Mouse (Mus musculus): ENCODE results near the gene Ggt5. TPM values are rescaled to one million over a fixed set of nuclear protein-coding genes. Genes with fewer than 3 reads are reported as not detected.

The Ggt5 gene
- polyA plus RNA-seq, 1 experiment from 2014 or later = 9.7 TPM

DNA sequence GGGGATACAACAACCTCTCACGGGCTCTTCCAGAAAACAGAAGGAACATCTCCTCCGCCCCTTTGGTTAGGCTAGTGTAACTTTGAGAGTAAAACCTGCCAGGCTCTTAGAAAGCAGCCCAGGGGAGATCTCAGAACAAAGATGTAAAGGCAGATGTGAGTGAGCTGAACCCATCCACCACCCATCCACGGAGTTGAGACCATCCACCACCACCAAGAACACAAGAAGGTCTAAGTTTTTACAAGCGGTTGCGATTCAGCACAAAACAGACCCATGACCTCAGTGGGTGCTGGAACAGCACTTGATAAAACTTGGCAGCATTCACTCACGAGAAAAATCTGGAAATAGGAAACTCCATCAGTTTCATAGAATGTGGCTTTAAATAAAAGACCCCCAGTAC, 36.8 kb downstream of the Ggt5 start:
- Histone ChIP-seq H3K4me3 (ENCODE audit: low read length) (no peak overlapping the region), H3K4me1 (ENCODE audit: control insufficient read depth, insufficient read depth, low read length) (no peaks in the 10 kb centered on the region; the same call in 1 of the 2 replicates), H3K9me3 (replicated peaks; ENCODE audit: control insufficient read depth, low read length) (peaks cover 2% of the 10 kb centered on the region; the same call in 1 of the 2 replicates), H3K36me3 (ENCODE audit: control insufficient read depth, insufficient read depth) (no peaks in the 10 kb centered on the region), H3K27ac (ENCODE audit: low read length) (no peak overlapping the region), H3K9ac (ENCODE audit: low read length) (no peak overlapping the region), H3K4me2 (ENCODE audit: low read depth, low read length) (no peak overlapping the region), H3K27me3 (ENCODE audit: control insufficient read depth, insufficient read depth, low read length) (no peaks in the 10 kb centered on the region)
- no peak for ATAC-seq (replicated peaks; ENCODE audit: extremely low read depth, insufficient read depth, low FRiP score)
- 37% methylated on average over 6 of the region's 6 CpGs for WGBS

DNA sequence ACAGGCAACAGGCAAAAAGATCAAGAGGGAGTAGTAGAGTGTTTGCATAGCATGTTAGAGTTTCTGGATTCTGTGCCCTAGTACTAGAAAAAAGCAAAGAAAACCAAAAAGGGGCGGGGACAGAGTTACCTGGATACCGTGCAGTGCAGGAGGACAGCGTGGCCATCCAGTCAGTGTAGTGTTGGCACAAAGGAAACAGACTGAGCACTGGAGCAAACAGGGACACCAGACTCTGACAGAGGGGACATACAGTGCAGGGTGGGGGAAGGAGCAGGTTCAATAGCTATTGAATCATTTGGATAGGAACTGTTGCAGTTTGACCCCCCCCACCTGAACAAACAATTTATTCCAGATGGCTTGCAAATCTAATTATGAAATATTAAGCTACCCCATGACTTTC, 37.9 kb downstream of the Ggt5 start:
- Histone ChIP-seq H3K4me2 (ENCODE audit: low read depth, low read length) (no peak overlapping the region), H3K27me3 (ENCODE audit: control insufficient read depth, insufficient read depth, low read length) (no peaks in the 10 kb centered on the region), H3K4me3 (ENCODE audit: low read length) (no peak overlapping the region), H3K36me3 (ENCODE audit: control insufficient read depth, insufficient read depth) (no peaks in the 10 kb centered on the region), H3K27ac (ENCODE audit: low read length) (no peak overlapping the region), H3K9me3 (replicated peaks; ENCODE audit: control insufficient read depth, low read length) (peaks cover 2% of the 10 kb centered on the region; the same call in 1 of the 2 replicates), H3K4me1 (ENCODE audit: control insufficient read depth, insufficient read depth, low read length) (no peaks in the 10 kb centered on the region; the same call in 1 of the 2 replicates), H3K9ac (ENCODE audit: low read length) (no peak overlapping the region)
- no peak for ATAC-seq (replicated peaks; ENCODE audit: extremely low read depth, insufficient read depth, low FRiP score)
- WGBS = 60% methylated on average over 3 of the region's 3 CpGs

- Histone ChIP-seq H3K4me2 (ENCODE audit: low read depth, low read length) (no peak overlapping the region), H3K27me3 (ENCODE audit: control insufficient read depth, insufficient read depth, low read length) (no peaks in the 10 kb centered on the region), H3K36me3 (ENCODE audit: control insufficient read depth, insufficient read depth) (no peaks in the 10 kb centered on the region), H3K4me1 (ENCODE audit: control insufficient read depth, insufficient read depth, low read length) (peaks cover 2% of the 10 kb centered on the region; the same call in 1 of the 2 replicates), H3K27ac (ENCODE audit: low read length) (no peak overlapping the region), H3K9ac (ENCODE audit: low read length) (no peak overlapping the region), H3K9me3 (replicated peaks; ENCODE audit: control insufficient read depth, low read length) (no peaks in the 10 kb centered on the region; the same call in 1 of the 2 replicates), H3K4me3 (ENCODE audit: low read length) (no peak overlapping the region)
- no peak for ATAC-seq (replicated peaks; ENCODE audit: extremely low read depth, insufficient read depth, low FRiP score)
- WGBS = 71% methylated on average over 3 of the region's 3 CpGs
Measured at GRCm38 (mm10) chr10:75627490-75627889, 38.4 kb downstream of the Ggt5 start.

GRCm38 (mm10) chr10:75632633-75633032, 43.5 kb downstream of the Ggt5 start:
- no peaks in the 10 kb centered on the region for H3K36me3 ChIP-seq (ENCODE audit: control insufficient read depth, insufficient read depth)
- no peak overlapping the region for H3K4me2 ChIP-seq (ENCODE audit: low read depth, low read length)
- H3K27me3 ChIP-seq (ENCODE audit: control insufficient read depth, insufficient read depth, low read length) = no peaks in the 10 kb centered on the region
- H3K4me1 ChIP-seq (ENCODE audit: control insufficient read depth, insufficient read depth, low read length) = 0 out of 2 replicates have a peak, but pooled peaks cover 4% of the 10 kb centered on the region
- H3K4me3 ChIP-seq (ENCODE audit: low read length) = no peak overlapping the region
- 39% methylated on average over 5 of the region's 5 CpGs for WGBS
- 0 out of 2 replicates have a peak overlapping the region, but pooled peaks have one; percentile 24 for H3K27ac ChIP-seq (ENCODE audit: low read length)
- no peak overlapping the region for H3K9ac ChIP-seq (ENCODE audit: low read length)
- ATAC-seq (replicated peaks; ENCODE audit: extremely low read depth, insufficient read depth, low FRiP score) = peak; percentile 54
- H3K9me3 ChIP-seq (replicated peaks; ENCODE audit: control insufficient read depth, low read length) = no peaks in the 10 kb centered on the region; the same call in 1 of the 2 replicates

DNA sequence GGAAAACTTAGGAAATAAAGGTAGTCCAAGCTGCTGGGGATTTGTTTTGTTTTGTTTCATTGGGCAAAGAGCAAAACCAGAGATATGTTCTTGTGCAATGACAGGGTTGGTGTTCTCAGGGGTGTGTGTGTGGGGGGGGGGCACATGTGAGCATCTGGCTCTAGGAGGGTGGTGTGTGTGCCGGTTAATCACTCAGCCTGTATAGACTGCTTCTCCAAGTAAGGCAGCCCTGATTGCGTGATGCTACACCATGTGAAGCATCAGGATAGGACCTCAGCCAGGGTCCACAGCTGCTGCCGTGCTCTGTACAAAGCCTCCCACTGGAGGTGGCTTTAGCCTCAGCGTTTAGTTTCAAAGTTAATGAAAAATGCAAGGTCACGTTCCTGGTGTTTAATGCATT, 43.9 kb downstream of the Ggt5 start:
- 0 out of 2 replicates have a peak overlapping the region, but pooled peaks have one; percentile 24 for H3K27ac ChIP-seq (ENCODE audit: low read length)
- H3K27me3 ChIP-seq (ENCODE audit: control insufficient read depth, insufficient read depth, low read length) = no peaks in the 10 kb centered on the region
- H3K4me3 ChIP-seq (ENCODE audit: low read length) = no peak overlapping the region
- H3K9ac ChIP-seq (ENCODE audit: low read length) = no peak overlapping the region
- H3K4me1 ChIP-seq (ENCODE audit: control insufficient read depth, insufficient read depth, low read length) = 0 out of 2 replicates have a peak, but pooled peaks cover 4% of the 10 kb centered on the region
- WGBS = 68% methylated on average over 5 of the region's 5 CpGs
- no peaks in the 10 kb centered on the region for H3K36me3 ChIP-seq (ENCODE audit: control insufficient read depth, insufficient read depth)
- no peaks in the 10 kb centered on the region; the same call in 1 of the 2 replicates for H3K9me3 ChIP-seq (replicated peaks; ENCODE audit: control insufficient read depth, low read length)
- ATAC-seq (replicated peaks; ENCODE audit: extremely low read depth, insufficient read depth, low FRiP score) = no peak
- H3K4me2 ChIP-seq (ENCODE audit: low read depth, low read length) = no peak overlapping the region

DNA sequence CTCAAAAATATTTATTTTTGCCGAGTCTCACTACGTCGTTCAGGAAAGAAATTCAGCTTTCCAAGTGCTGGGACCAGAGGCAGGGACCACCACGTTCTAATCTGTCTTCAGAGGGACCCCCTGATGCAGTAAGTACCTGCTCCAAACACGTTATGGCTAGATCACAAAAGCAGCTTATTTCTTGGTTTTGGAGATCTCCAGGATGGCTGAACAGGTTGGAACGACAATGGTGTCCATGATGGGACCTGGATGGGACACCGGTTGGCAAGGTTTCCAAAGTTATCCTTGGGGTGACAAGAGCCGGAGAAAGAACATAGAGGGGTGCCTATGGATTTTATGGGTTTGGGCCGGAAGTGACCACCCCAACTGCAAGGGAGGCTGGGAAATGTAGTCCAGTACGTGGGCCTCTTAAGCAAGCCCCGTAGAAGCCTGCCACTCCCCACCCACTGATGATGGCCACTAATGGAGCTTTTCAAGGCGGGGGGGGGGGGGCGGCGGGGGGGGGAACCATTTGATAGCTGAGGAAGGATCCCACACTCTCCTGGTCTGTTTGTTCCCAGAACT, 44.5 kb downstream of the Ggt5 start:
- no peak overlapping the region for H3K4me2 ChIP-seq (ENCODE audit: low read depth, low read length)
- 68% methylated on average over 14 of the region's 14 CpGs for WGBS
- no peak for ATAC-seq (replicated peaks; ENCODE audit: extremely low read depth, insufficient read depth, low FRiP score)

GRCm38 (mm10) chr10:75634610-75635009, 45.5 kb downstream of the Ggt5 start:
- H3K36me3 ChIP-seq (ENCODE audit: control insufficient read depth, insufficient read depth) = no peaks in the 10 kb centered on the region
- H3K4me3 ChIP-seq (ENCODE audit: low read length) = no peak overlapping the region
- ATAC-seq (replicated peaks; ENCODE audit: extremely low read depth, insufficient read depth, low FRiP score) = no peak
- no peaks in the 10 kb centered on the region; the same call in 1 of the 2 replicates for H3K9me3 ChIP-seq (replicated peaks; ENCODE audit: control insufficient read depth, low read length)
- 0 out of 2 replicates have a peak, but pooled peaks cover 4% of the 10 kb centered on the region for H3K4me1 ChIP-seq (ENCODE audit: control insufficient read depth, insufficient read depth, low read length)
- no peak overlapping the region for H3K9ac ChIP-seq (ENCODE audit: low read length)
- H3K27ac ChIP-seq (ENCODE audit: low read length) = no peak overlapping the region
- no peak overlapping the region for H3K4me2 ChIP-seq (ENCODE audit: low read depth, low read length)
- no peaks in the 10 kb centered on the region for H3K27me3 ChIP-seq (ENCODE audit: control insufficient read depth, insufficient read depth, low read length)
- 93% methylated on average over 8 of the region's 8 CpGs for WGBS

More for the DNA sequence above, 44.5 kb downstream of the Ggt5 start:
- H3K4me1 ChIP-seq (ENCODE audit: control insufficient read depth, insufficient read depth, low read length) = 0 out of 2 replicates have a peak, but pooled peaks cover 4% of the 10 kb centered on the region
- H3K36me3 ChIP-seq (ENCODE audit: control insufficient read depth, insufficient read depth) = no peaks in the 10 kb centered on the region
- H3K27ac ChIP-seq (ENCODE audit: low read length) = no peak overlapping the region
- no peak overlapping the region for H3K4me3 ChIP-seq (ENCODE audit: low read length)
- H3K9ac ChIP-seq (ENCODE audit: low read length) = no peak overlapping the region
- H3K9me3 ChIP-seq (replicated peaks; ENCODE audit: control insufficient read depth, low read length) = no peaks in the 10 kb centered on the region; the same call in 1 of the 2 replicates
- no peaks in the 10 kb centered on the region for H3K27me3 ChIP-seq (ENCODE audit: control insufficient read depth, insufficient read depth, low read length)

GRCm38 (mm10) chr10:75635019-75635692, 46.0 kb downstream of the Ggt5 start:
- no peaks in the 10 kb centered on the region for H3K27me3 ChIP-seq (ENCODE audit: control insufficient read depth, insufficient read depth, low read length)
- H3K4me3 ChIP-seq (ENCODE audit: low read length) = no peak overlapping the region
- H3K4me2 ChIP-seq (ENCODE audit: low read depth, low read length) = no peak overlapping the region
- H3K9ac ChIP-seq (ENCODE audit: low read length) = no peak overlapping the region
- no peaks in the 10 kb centered on the region for H3K9me3 ChIP-seq (replicated peaks; ENCODE audit: control insufficient read depth, low read length)
- H3K4me1 ChIP-seq (ENCODE audit: control insufficient read depth, insufficient read depth, low read length) = 0 out of 2 replicates have a peak, but pooled peaks cover 4% of the 10 kb centered on the region
- H3K27ac ChIP-seq (ENCODE audit: low read length) = no peak overlapping the region
- no peaks in the 10 kb centered on the region for H3K36me3 ChIP-seq (ENCODE audit: control insufficient read depth, insufficient read depth)
- 63% methylated on average over 14 of the region's 14 CpGs for WGBS
- ATAC-seq (replicated peaks; ENCODE audit: extremely low read depth, insufficient read depth, low FRiP score) = no peak

- H3K4me3 ChIP-seq (ENCODE audit: low read length) = no peak overlapping the region
- H3K9me3 ChIP-seq (replicated peaks; ENCODE audit: control insufficient read depth, low read length) = no peaks in the 10 kb centered on the region
- peak; percentile 40 for ATAC-seq (replicated peaks; ENCODE audit: extremely low read depth, insufficient read depth, low FRiP score)
- H3K27me3 ChIP-seq (ENCODE audit: control insufficient read depth, insufficient read depth, low read length) = no peaks in the 10 kb centered on the region
- 4% methylated on average over 9 of the region's 9 CpGs for WGBS
- no peak overlapping the region for H3K4me2 ChIP-seq (ENCODE audit: low read depth, low read length)
- H3K4me1 ChIP-seq (ENCODE audit: control insufficient read depth, insufficient read depth, low read length) = 0 out of 2 replicates have a peak, but pooled peaks cover 4% of the 10 kb centered on the region
- H3K36me3 ChIP-seq (ENCODE audit: control insufficient read depth, insufficient read depth) = no peaks in the 10 kb centered on the region
- H3K9ac ChIP-seq (ENCODE audit: low read length) = no peak overlapping the region
- H3K27ac ChIP-seq (ENCODE audit: low read length) = no peak overlapping the region
Measured at GRCm38 (mm10) chr10:75635693-75636055, 46.5 kb downstream of the Ggt5 start.

Measured in heart, embryonic 16.5 days (tissue).